Mouse (Mus musculus): Measurements from ENCODE around the gene Lrmda. TPM values are rescaled to one million over a fixed set of nuclear protein-coding genes. Genes with fewer than 3 reads are reported as not detected.

Lrmda gene
- polyA plus RNA-seq, 1 experiment from 2014 or later = 0.53 TPM

- Histone ChIP-seq H3K9me3 (ENCODE audit: control insufficient read depth, low read length) (no peaks in the 10 kb centered on the region), H3K4me2 (replicated peaks; ENCODE audit: low read depth, low read length) (no peak overlapping the region), H3K36me3 (ENCODE audit: control insufficient read depth, insufficient read depth, low read length) (no peaks in the 10 kb centered on the region), H3K9ac (ENCODE audit: low read depth, low read length) (no peak overlapping the region), H3K4me1 (ENCODE audit: control insufficient read depth, insufficient read depth, low read length) (no peaks in the 10 kb centered on the region; the same call in 1 of the 2 replicates), H3K27me3 (ENCODE audit: control insufficient read depth, insufficient read depth, low read length) (no peaks in the 10 kb centered on the region), H3K4me3 (ENCODE audit: low read length) (no peak overlapping the region), H3K27ac (ENCODE audit: low read depth, low read length) (no peak overlapping the region)
- 77% methylated on average over 5 of the region's 5 CpGs for WGBS
- no peak for ATAC-seq (ENCODE audit: low FRiP score, low TSS enrichment)
Observed at GRCm38 (mm10) chr14:22073385-22073784, 53.9 kb downstream of the Lrmda start.

GRCm38 (mm10) chr14:22074229-22074628 lies 54.7 kb downstream of the Lrmda start:
- ATAC-seq (ENCODE audit: low FRiP score, low TSS enrichment) = no peak
- Histone ChIP-seq H3K27ac (ENCODE audit: low read depth, low read length) (no peak overlapping the region), H3K4me1 (ENCODE audit: control insufficient read depth, insufficient read depth, low read length) (no peaks in the 10 kb centered on the region; the same call in 1 of the 2 replicates), H3K9ac (ENCODE audit: low read depth, low read length) (no peak overlapping the region), H3K4me3 (ENCODE audit: low read length) (no peak overlapping the region), H3K27me3 (ENCODE audit: control insufficient read depth, insufficient read depth, low read length) (no peaks in the 10 kb centered on the region), H3K4me2 (replicated peaks; ENCODE audit: low read depth, low read length) (no peak overlapping the region), H3K36me3 (ENCODE audit: control insufficient read depth, insufficient read depth, low read length) (no peaks in the 10 kb centered on the region), H3K9me3 (ENCODE audit: control insufficient read depth, low read length) (no peaks in the 10 kb centered on the region)
- WGBS = 32% methylated on average over 16 of the region's 16 CpGs

- H3K4me1 ChIP-seq (ENCODE audit: control insufficient read depth, insufficient read depth, low read length) = no peaks in the 10 kb centered on the region
- no peak overlapping the region for H3K9ac ChIP-seq (ENCODE audit: low read depth, low read length)
- peaks cover 13% of the 10 kb centered on the region; the same call in 1 of the 2 replicates for H3K9me3 ChIP-seq (ENCODE audit: control insufficient read depth, low read length)
- WGBS = 87% methylated on average over 3 of the region's 3 CpGs
- H3K27me3 ChIP-seq (ENCODE audit: control insufficient read depth, insufficient read depth, low read length) = peaks cover 6% of the 10 kb centered on the region; the same call in 1 of the 2 replicates
- no peak overlapping the region for H3K4me2 ChIP-seq (replicated peaks; ENCODE audit: low read depth, low read length)
- no peak for ATAC-seq (ENCODE audit: low FRiP score, low TSS enrichment)
- no peaks in the 10 kb centered on the region for H3K36me3 ChIP-seq (ENCODE audit: control insufficient read depth, insufficient read depth, low read length)
- H3K4me3 ChIP-seq (ENCODE audit: low read length) = no peak overlapping the region
- no peak overlapping the region for H3K27ac ChIP-seq (ENCODE audit: low read depth, low read length)
Observed at GRCm38 (mm10) chr14:22083931-22084330, 64.4 kb downstream of the Lrmda start.

GRCm38 (mm10) chr14:22085411-22085810 lies 65.9 kb downstream of the Lrmda start:
- Histone ChIP-seq H3K36me3 (ENCODE audit: control insufficient read depth, insufficient read depth, low read length) (no peaks in the 10 kb centered on the region), H3K27me3 (ENCODE audit: control insufficient read depth, insufficient read depth, low read length) (peaks cover 6% of the 10 kb centered on the region; the same call in 1 of the 2 replicates), H3K4me1 (ENCODE audit: control insufficient read depth, insufficient read depth, low read length) (peaks cover 2% of the 10 kb centered on the region; the same call in 1 of the 2 replicates), H3K9ac (ENCODE audit: low read depth, low read length) (no peak overlapping the region), H3K4me3 (ENCODE audit: low read length) (no peak overlapping the region), H3K27ac (ENCODE audit: low read depth, low read length) (no peak overlapping the region), H3K4me2 (replicated peaks; ENCODE audit: low read depth, low read length) (no peak overlapping the region), H3K9me3 (ENCODE audit: control insufficient read depth, low read length) (peaks cover 13% of the 10 kb centered on the region; the same call in 1 of the 2 replicates)
- no peak for ATAC-seq (ENCODE audit: low FRiP score, low TSS enrichment)
- WGBS = 97% methylated on average over 3 of the region's 3 CpGs

- Histone ChIP-seq H3K27ac (ENCODE audit: low read depth, low read length) (no peak overlapping the region), H3K36me3 (ENCODE audit: control insufficient read depth, insufficient read depth, low read length) (no peaks in the 10 kb centered on the region), H3K27me3 (ENCODE audit: control insufficient read depth, insufficient read depth, low read length) (no peaks in the 10 kb centered on the region), H3K9ac (ENCODE audit: low read depth, low read length) (no peak overlapping the region), H3K4me3 (ENCODE audit: low read length) (no peak overlapping the region), H3K4me2 (replicated peaks; ENCODE audit: low read depth, low read length) (no peak overlapping the region), H3K9me3 (ENCODE audit: control insufficient read depth, low read length) (peaks cover 13% of the 10 kb centered on the region; the same call in 1 of the 2 replicates), H3K4me1 (ENCODE audit: control insufficient read depth, insufficient read depth, low read length) (peaks cover 24% of the 10 kb centered on the region; the same call in 1 of the 2 replicates)
- ATAC-seq (ENCODE audit: low FRiP score, low TSS enrichment) = no peak
- WGBS = 98% methylated on average over 2 of the region's 2 CpGs
Observed at GRCm38 (mm10) chr14:22088604-22089003, 69.1 kb downstream of the Lrmda start.

GRCm38 (mm10) chr14:22089331-22089730 lies 69.8 kb downstream of the Lrmda start:
- WGBS = 40% methylated on average over 7 of the region's 7 CpGs
- Histone ChIP-seq H3K4me2 (replicated peaks; ENCODE audit: low read depth, low read length) (no peak overlapping the region), H3K4me1 (ENCODE audit: control insufficient read depth, insufficient read depth, low read length) (peaks cover 24% of the 10 kb centered on the region; the same call in 1 of the 2 replicates), H3K36me3 (ENCODE audit: control insufficient read depth, insufficient read depth, low read length) (no peaks in the 10 kb centered on the region), H3K9ac (ENCODE audit: low read depth, low read length) (no peak overlapping the region), H3K4me3 (ENCODE audit: low read length) (no peak overlapping the region), H3K27ac (ENCODE audit: low read depth, low read length) (no peak overlapping the region), H3K27me3 (ENCODE audit: control insufficient read depth, insufficient read depth, low read length) (0 out of 2 replicates have a peak, but pooled peaks cover 4% of the 10 kb centered on the region), H3K9me3 (ENCODE audit: control insufficient read depth, low read length) (peaks cover 13% of the 10 kb centered on the region; the same call in 1 of the 2 replicates)
- ATAC-seq (ENCODE audit: low FRiP score, low TSS enrichment) = no peak

GRCm38 (mm10) chr14:22089866-22090470 lies 70.5 kb downstream of the Lrmda start:
- no peak for ATAC-seq (ENCODE audit: low FRiP score, low TSS enrichment)
- 30% methylated on average over 8 of the region's 8 CpGs for WGBS
- H3K4me1 ChIP-seq (ENCODE audit: control insufficient read depth, insufficient read depth, low read length) = peaks cover 24% of the 10 kb centered on the region; the same call in 1 of the 2 replicates

GRCm38 (mm10) chr14:22090778-22091211 lies 71.3 kb downstream of the Lrmda start:
- peaks cover 24% of the 10 kb centered on the region; the same call in 1 of the 2 replicates for H3K4me1 ChIP-seq (ENCODE audit: control insufficient read depth, insufficient read depth, low read length)
- H3K9ac ChIP-seq (ENCODE audit: low read depth, low read length) = no peak overlapping the region
- ATAC-seq (ENCODE audit: low FRiP score, low TSS enrichment) = peak; percentile 74
- H3K4me2 ChIP-seq (replicated peaks; ENCODE audit: low read depth, low read length) = no peak overlapping the region
- WGBS = 19% methylated on average over 5 of the region's 5 CpGs
- H3K27me3 ChIP-seq (ENCODE audit: control insufficient read depth, insufficient read depth, low read length) = peaks cover 9% of the 10 kb centered on the region; the same call in 1 of the 2 replicates
- peaks cover 13% of the 10 kb centered on the region; the same call in 1 of the 2 replicates for H3K9me3 ChIP-seq (ENCODE audit: control insufficient read depth, low read length)
- H3K27ac ChIP-seq (ENCODE audit: low read depth, low read length) = no peak overlapping the region
- H3K36me3 ChIP-seq (ENCODE audit: control insufficient read depth, insufficient read depth, low read length) = no peaks in the 10 kb centered on the region
- H3K4me3 ChIP-seq (ENCODE audit: low read length) = no peak overlapping the region

More at GRCm38 (mm10) chr14:22089866-22090470, 70.5 kb downstream of the Lrmda start:
- Histone ChIP-seq H3K36me3 (ENCODE audit: control insufficient read depth, insufficient read depth, low read length) (no peaks in the 10 kb centered on the region), H3K4me2 (replicated peaks; ENCODE audit: low read depth, low read length) (no peak overlapping the region), H3K27me3 (ENCODE audit: control insufficient read depth, insufficient read depth, low read length) (peaks cover 6% of the 10 kb centered on the region; the same call in 1 of the 2 replicates), H3K9me3 (ENCODE audit: control insufficient read depth, low read length) (peaks cover 13% of the 10 kb centered on the region; the same call in 1 of the 2 replicates), H3K9ac (ENCODE audit: low read depth, low read length) (no peak overlapping the region), H3K4me3 (ENCODE audit: low read length) (no peak overlapping the region), H3K27ac (ENCODE audit: low read depth, low read length) (peak overlapping the region; percentile 15; the same call in 1 of the 2 replicates)

GRCm38 (mm10) chr14:22091306-22091705 lies 71.8 kb downstream of the Lrmda start:
- WGBS = 28% methylated on average over 4 of the region's 4 CpGs
- H3K27ac ChIP-seq (ENCODE audit: low read depth, low read length) = no peak overlapping the region

More at GRCm38 (mm10) chr14:22091306-22091705, 71.8 kb downstream of the Lrmda start:
- H3K9me3 ChIP-seq (ENCODE audit: control insufficient read depth, low read length) = peaks cover 13% of the 10 kb centered on the region; the same call in 1 of the 2 replicates
- H3K9ac ChIP-seq (ENCODE audit: low read depth, low read length) = no peak overlapping the region
- H3K4me2 ChIP-seq (replicated peaks; ENCODE audit: low read depth, low read length) = no peak overlapping the region
- H3K27me3 ChIP-seq (ENCODE audit: control insufficient read depth, insufficient read depth, low read length) = peaks cover 9% of the 10 kb centered on the region; the same call in 1 of the 2 replicates
- ATAC-seq (ENCODE audit: low FRiP score, low TSS enrichment) = peak; percentile 57
- no peaks in the 10 kb centered on the region for H3K36me3 ChIP-seq (ENCODE audit: control insufficient read depth, insufficient read depth, low read length)
- peaks cover 24% of the 10 kb centered on the region; the same call in 1 of the 2 replicates for H3K4me1 ChIP-seq (ENCODE audit: control insufficient read depth, insufficient read depth, low read length)
- H3K4me3 ChIP-seq (ENCODE audit: low read length) = no peak overlapping the region

Data from kidney, embryonic 14.5 days (tissue).